9 mouse cellular contexts compared by ENCODE assay signal in the genomic region with DNA sequence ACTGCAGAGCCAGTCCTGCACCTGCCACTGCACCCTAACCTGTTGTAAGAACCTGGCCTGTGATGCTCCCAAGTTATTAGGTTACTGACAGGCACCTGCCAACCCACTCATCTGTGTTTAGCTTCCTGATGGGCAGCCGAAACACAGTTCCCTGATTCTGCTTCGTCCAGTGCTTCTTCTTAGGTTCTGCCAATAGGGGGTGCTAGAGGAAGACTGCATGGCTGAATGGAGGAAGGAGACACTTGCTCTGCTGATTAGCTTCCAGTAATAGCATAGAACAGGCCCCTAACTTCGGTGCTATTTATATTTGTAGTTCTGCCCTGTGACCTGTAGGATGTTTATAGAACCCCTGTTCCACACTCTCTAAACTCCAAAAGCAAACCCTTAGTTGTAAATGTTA.
DNase-seq lines count a peak whose midpoint lies in the region; ATAC-seq and TF ChIP-seq lines count a peak whose summit lies in the region.
"Had no signal": no experiment of that assay in that cellular context is flagged by ENCODE, and none has a peak within 500 bp of the region (broad histone marks: within the 10 kb centered on the region; RNA-seq: fewer than 3 reads in every experiment).

No protein-coding gene starts in this region.

- no peak for ATAC-seq in hindbrain, postnatal 0 days
- ATAC-seq in hindbrain, embryonic 12.5 days (ENCODE audit: low FRiP score), result no peak
- ATAC-seq in neural tube, embryonic 15.5 days (ENCODE audit: low FRiP score), result no peak

- peak in 1 of 2 experiments; percentile 15 for DNase-seq in cerebellum, adult 2 months
- no peak for DNase-seq in cerebellum, adult 11 months
- peak; percentile 18 for DNase-seq in hindbrain, postnatal 0 days (ENCODE audit: low spot score)
- peak; percentile 64 for DNase-seq in embryo, embryonic 10.5 days (ENCODE audit: low spot score)
- no peak for DNase-seq in frontal cortex, postnatal 36 days (ENCODE audit: low spot score in 2 of 2)

- H3K4me3 ChIP-seq in cerebellum, adult 2 months (replicated peaks; ENCODE audit: insufficient read depth, low read depth, low read length), result no peak overlapping the region
- H3K4me3 ChIP-seq in hindbrain, postnatal 0 days (ENCODE audit: low read length), result no peak overlapping the region
- no peak overlapping the region for H3K4me3 ChIP-seq in hindbrain, embryonic 12.5 days
- no peak overlapping the region for H3K4me3 ChIP-seq in E14TG2a.4 (replicated peaks; ENCODE audit: low read length)
- no peak overlapping the region for H3K4me3 ChIP-seq in neural tube, embryonic 15.5 days (replicated peaks)
- H3K4me3 ChIP-seq: stomach, embryonic 15.5 days had no signal

- TF ChIP-seq POLR2A in cerebellum, adult 2 months (IDR thresholded peaks at IDR 0.05; ENCODE audit: borderline replicate concordance, insufficient read depth, low read length), result no peak

- no peak overlapping the region for H3K9ac ChIP-seq in hindbrain, postnatal 0 days (replicated peaks; ENCODE audit: low read length)
- no peak overlapping the region for H3K9ac ChIP-seq in hindbrain, embryonic 12.5 days
- no peak overlapping the region for H3K9ac ChIP-seq in neural tube, embryonic 15.5 days (replicated peaks)
- H3K9ac ChIP-seq: stomach, embryonic 15.5 days had no signal

- TF ChIP-seq CTCF in cerebellum, adult 2 months (IDR thresholded peaks at IDR 0.05; ENCODE audit: borderline replicate concordance, insufficient read depth, low read depth, low read length), result peak; percentile 48; the same call in 1 of the 2 replicates
- peak; percentile 46; the same call in 1 of the 2 replicates for TF ChIP-seq CTCF in hindbrain, postnatal 0 days (IDR thresholded peaks at IDR 0.05; ENCODE audit: low read depth)
- peak; percentile 64 for TF ChIP-seq CTCF in E14TG2a.4 (conservative IDR thresholded peaks at IDR 0.05; ENCODE audit: low read length)

- no peaks in the 10 kb centered on the region; the same call in 1 of the 2 replicates for H3K27me3 ChIP-seq in cerebellum, adult 2 months (ENCODE audit: control insufficient read depth, insufficient read depth, low read length)
- no peaks in the 10 kb centered on the region for H3K27me3 ChIP-seq in hindbrain, postnatal 0 days (ENCODE audit: insufficient read depth, low read length)
- 0 out of 2 replicates have a peak, but pooled peaks cover 3% of the 10 kb centered on the region for H3K27me3 ChIP-seq in hindbrain, embryonic 12.5 days
- no peaks in the 10 kb centered on the region for H3K27me3 ChIP-seq in E14TG2a.4 (ENCODE audit: insufficient read depth, low read length)
- no peaks in the 10 kb centered on the region for H3K27me3 ChIP-seq in neural tube, embryonic 15.5 days (replicated peaks)
- H3K27me3 ChIP-seq: stomach, embryonic 15.5 days had no signal

- no peaks in the 10 kb centered on the region for H3K4me1 ChIP-seq in cerebellum, adult 2 months (ENCODE audit: control insufficient read depth, insufficient read depth, low read length)
- H3K4me1 ChIP-seq in hindbrain, postnatal 0 days (ENCODE audit: insufficient read depth, low read length), result peaks cover 8% of the 10 kb centered on the region
- peaks cover 23% of the 10 kb centered on the region for H3K4me1 ChIP-seq in hindbrain, embryonic 12.5 days
- 0 out of 2 replicates have a peak, but pooled peaks cover 2% of the 10 kb centered on the region for H3K4me1 ChIP-seq in E14TG2a.4 (replicated peaks; ENCODE audit: low read depth, low read length)
- peaks cover 16% of the 10 kb centered on the region for H3K4me1 ChIP-seq in neural tube, embryonic 15.5 days
- H3K4me1 ChIP-seq: stomach, embryonic 15.5 days had no signal

- H3K36me3 ChIP-seq in hindbrain, postnatal 0 days (ENCODE audit: insufficient read depth, low read length), result no peaks in the 10 kb centered on the region
- H3K36me3 ChIP-seq in hindbrain, embryonic 12.5 days, result no peaks in the 10 kb centered on the region
- H3K36me3 ChIP-seq in E14TG2a.4 (ENCODE audit: insufficient read depth, low read length), result no peaks in the 10 kb centered on the region
- no peaks in the 10 kb centered on the region for H3K36me3 ChIP-seq in neural tube, embryonic 15.5 days
- H3K36me3 ChIP-seq: stomach, embryonic 15.5 days had no signal

- 66% methylated on average over 3 of the region's 3 CpGs for WGBS in cerebellum, adult 2 months
- 75% methylated on average over 3 of the region's 3 CpGs for WGBS in hindbrain, postnatal 0 days
- WGBS in hindbrain, embryonic 12.5 days, result 67% methylated on average over 3 of the region's 3 CpGs
- WGBS in neural tube, embryonic 15.5 days, result 71% methylated on average over 3 of the region's 3 CpGs

- H3K9me3 ChIP-seq in hindbrain, postnatal 0 days (ENCODE audit: low read length), result no peaks in the 10 kb centered on the region
- no peaks in the 10 kb centered on the region for H3K9me3 ChIP-seq in hindbrain, embryonic 12.5 days (replicated peaks)
- no peaks in the 10 kb centered on the region for H3K9me3 ChIP-seq in E14TG2a.4 (ENCODE audit: low read length)
- no peaks in the 10 kb centered on the region for H3K9me3 ChIP-seq in neural tube, embryonic 15.5 days (replicated peaks)
- H3K9me3 ChIP-seq: stomach, embryonic 15.5 days had no signal

- no peak overlapping the region for H3K4me2 ChIP-seq in hindbrain, postnatal 0 days (ENCODE audit: low read depth, low read length)
- H3K4me2 ChIP-seq in hindbrain, embryonic 12.5 days (replicated peaks), result no peak overlapping the region
- H3K4me2 ChIP-seq in neural tube, embryonic 15.5 days, result no peak overlapping the region
- H3K4me2 ChIP-seq: stomach, embryonic 15.5 days had no signal

- H3K27ac ChIP-seq in cerebellum, adult 2 months (ENCODE audit: insufficient read depth, low read length), result no peak overlapping the region
- no peak overlapping the region for H3K27ac ChIP-seq in hindbrain, postnatal 0 days
- no peak overlapping the region for H3K27ac ChIP-seq in hindbrain, embryonic 12.5 days
- H3K27ac ChIP-seq in neural tube, embryonic 15.5 days (replicated peaks), result no peak overlapping the region
- H3K27ac ChIP-seq: stomach, embryonic 15.5 days had no signal

Comparison
In these comparisons a context has a peak if more than half of its experiments do, and no peak if none do; other contexts are left out.
1. DNase-seq: peak in hindbrain, postnatal 0 days (single experiment) and embryo, embryonic 10.5 days (single experiment); none in cerebellum, adult 11 months (single experiment) and frontal cortex, postnatal 36 days (0 of 2).
2. Peak in every context shown above with its lines, with median percentiles within 50 percentile points of each other: CTCF ChIP-seq.